Mouse (Mus musculus): ENCODE measurements around the gene Fam126a.

DNA sequence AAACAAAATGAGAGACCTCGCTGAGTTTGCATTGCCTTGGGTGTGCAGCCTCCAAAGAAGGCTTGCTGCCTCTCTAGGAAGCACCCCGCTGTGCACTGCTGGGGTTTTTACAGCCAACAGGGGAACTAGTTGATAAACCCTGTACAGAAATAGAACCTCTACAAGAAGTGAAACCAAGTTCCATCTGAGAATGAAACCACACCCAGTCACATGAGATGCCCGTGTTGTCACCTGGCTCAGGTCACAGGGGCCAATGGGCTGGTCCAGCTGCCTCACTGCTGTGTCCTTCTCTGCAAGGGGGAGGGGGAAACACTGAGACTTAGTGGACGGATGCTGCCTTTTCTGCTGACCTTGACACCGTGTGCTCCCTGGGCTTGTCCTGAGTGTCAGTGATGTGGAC lies 156.0 kb downstream of the Fam126a start:
- TF ChIP-seq POLR2A (IDR thresholded peaks at IDR 0.05; ENCODE audit: extremely low read depth, insufficient read depth, low read length) (no peak), CTCF (IDR thresholded peaks at IDR 0.05; ENCODE audit: extremely low read depth, insufficient read depth, low read length) (no peak)

Data from cortical plate, adult 2 months (tissue).